Mouse (Mus musculus) hematopoietic multipotent progenitor cell, adult 10-12 weeks (in vitro differentiated cells): ENCODE results near the gene Fut11. TPM values are rescaled to one million over a fixed set of nuclear protein-coding genes. Genes with fewer than 3 reads are reported as not detected.

Source experiments
- polyA plus RNA-seq: library from polyadenylated mRNA; stranded (reverse); fragments of >175 nt; gene quantifications from 2 replicates; pipeline ENCODE4 v1.2.3, GENCODE M21; 2012; ENCODE audit warnings: low replicate concordance

The Fut11 gene
- 12.5 and 20.3 TPM in 2 replicates for polyA plus RNA-seq

GRCm38 (mm10) chr14:20694884-20695760 lies at the start of gene Fut11:
Fut11 (plus strand) TSS chr14:20694968.

GRCm38 (mm10) chr14:20656361-20656760 lies 38.4 kb upstream of the Fut11 start, which contains the start of gene Myoz1:
Myoz1 (minus strand) TSS chr14:20656540.

GRCm38 (mm10) chr14:20668154-20668810 lies 26.5 kb upstream of the Fut11 start, which contains the start of gene Synpo2l:
Synpo2l (minus strand) TSS chr14:20668354.

DNA sequence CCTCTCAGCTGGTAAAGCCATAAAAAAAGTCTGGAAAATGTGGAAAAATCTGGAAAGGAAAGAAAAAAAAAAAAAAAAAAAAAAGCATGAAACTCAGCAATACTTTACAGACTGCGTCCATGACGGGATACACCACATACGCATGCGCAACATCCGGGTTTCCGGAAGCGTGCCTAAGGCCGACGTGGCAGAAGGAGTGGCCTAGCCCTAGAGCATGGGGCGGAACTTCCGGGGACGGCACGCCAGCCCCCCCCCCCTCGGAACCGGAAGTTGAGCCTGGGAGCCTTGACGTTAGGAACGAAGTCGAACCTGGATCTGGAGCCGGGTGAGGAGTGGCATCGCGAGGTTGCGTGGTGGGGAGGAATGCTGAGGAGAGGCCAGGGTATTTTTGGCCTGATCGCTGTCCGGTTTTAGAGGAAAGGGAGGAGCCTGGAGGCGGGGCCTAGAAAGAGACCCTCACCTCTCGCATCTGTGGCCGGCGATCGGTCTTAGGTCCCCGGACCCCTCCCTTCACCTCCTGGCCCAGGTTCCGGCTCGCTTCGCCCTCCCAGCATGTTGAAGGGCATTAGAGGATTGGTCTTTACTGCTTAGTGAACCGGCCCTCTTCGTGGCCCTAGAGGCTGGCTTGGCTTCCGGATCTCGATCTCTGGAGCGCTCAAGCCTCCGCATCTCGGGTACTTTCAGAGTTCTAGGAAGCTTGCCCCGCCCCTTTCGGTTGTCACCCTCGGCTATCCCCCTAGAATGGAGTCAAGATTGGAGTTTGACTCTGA lies 20.5 kb upstream of the Fut11 start, which contains the start of gene Sec24c:
TSS of gene Sec24c (plus strand) at position 245 of the 770 bp plus-strand sequence.

DNA sequence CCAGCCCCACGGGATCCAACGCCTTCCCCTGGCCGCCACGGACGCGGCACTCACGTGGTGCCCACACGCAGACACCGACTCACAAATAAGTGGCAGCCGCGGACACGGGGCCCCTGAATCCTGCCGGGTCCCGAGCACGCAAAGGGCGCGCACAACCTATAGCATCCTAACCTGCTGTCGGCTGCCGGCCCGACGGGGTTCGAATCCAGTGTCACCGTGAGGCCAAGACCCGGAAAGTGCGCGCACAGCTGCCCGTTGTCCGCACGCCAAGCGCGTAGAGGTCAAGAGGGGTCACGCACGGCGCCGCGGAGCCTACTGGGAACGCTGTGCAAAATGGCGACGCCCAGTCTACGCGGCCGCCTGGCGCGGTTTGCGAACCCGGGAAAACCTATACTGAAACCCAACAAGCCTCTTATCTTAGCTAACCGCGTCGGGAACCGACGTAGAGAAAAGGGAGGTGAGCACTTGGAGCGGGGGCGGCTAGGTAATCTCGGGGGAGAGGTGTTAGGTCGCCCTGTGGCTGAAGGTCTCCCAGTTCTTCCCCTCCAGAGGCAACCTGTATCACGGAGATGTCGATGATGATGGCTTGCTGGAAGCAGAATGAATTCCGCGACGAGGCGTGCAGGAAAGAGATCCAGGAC lies 8.1 kb downstream of the Fut11 start, which contains the start of gene Chchd1:
TSS of gene Chchd1 (plus strand) at position 266 of the 641 bp plus-strand sequence.

GRCm38 (mm10) chr14:20707201-20708190 lies 12.7 kb downstream of the Fut11 start, which contains the start of gene Zswim8:
Zswim8 (plus strand) TSS chr14:20707552.

GRCm38 (mm10) chr14:20733952-20734774 lies 39.4 kb downstream of the Fut11 start, which contains the start of gene Ndst2:
Ndst2 (minus strand) TSS chr14:20734562.

Other genes with a start within 250 kb of the Fut11 start
- gene Cfap70, start 242.7 kb upstream of the Fut11 start, polyA plus RNA-seq: 0.03 TPM in 1 of 2 replicates, not detected in the other
- 34.5 and 54.9 TPM in 2 replicates for gene Anxa7, start 214.8 kb upstream of the Fut11 start, polyA plus RNA-seq
- gene Mss51, start 198.1 kb upstream of the Fut11 start, polyA plus RNA-seq: 0.08 and 0.30 TPM in 2 replicates
- 5.5 and 6.1 TPM in 2 replicates for gene Ppp3cb, start 148.4 kb upstream of the Fut11 start, polyA plus RNA-seq
- 0.41 and 0.89 TPM in 2 replicates for gene Usp54, start 53.9 kb upstream of the Fut11 start, polyA plus RNA-seq
- gene Myoz1, start 38.4 kb upstream of the Fut11 start, polyA plus RNA-seq: not detected in 2 replicates
- 0.10 and 0.11 TPM in 2 replicates for gene Synpo2l, start 26.6 kb upstream of the Fut11 start, polyA plus RNA-seq
- 138 and 234 TPM in 2 replicates for gene Sec24c, start 20.7 kb upstream of the Fut11 start, polyA plus RNA-seq
- gene Chchd1, start 8.0 kb downstream of the Fut11 start, polyA plus RNA-seq: 3.7 and 7.1 TPM in 2 replicates
- 116 and 141 TPM in 2 replicates for gene Zswim8, start 12.6 kb downstream of the Fut11 start, polyA plus RNA-seq
- 20.2 and 24.6 TPM in 2 replicates for gene Ndst2, start 39.6 kb downstream of the Fut11 start, polyA plus RNA-seq
- 31.4 and 51.0 TPM in 2 replicates for gene Camk2g, start 99.1 kb downstream of the Fut11 start, polyA plus RNA-seq
- gene Plau, start 141.7 kb downstream of the Fut11 start, polyA plus RNA-seq: 0.29 and 0.84 TPM in 2 replicates
- gene Vcl, start 234.4 kb downstream of the Fut11 start, polyA plus RNA-seq: 3.9 and 16.1 TPM in 2 replicates